Mouse (Mus musculus): Measurements from ENCODE around the gene Syt8.

The Syt8 gene

DNA sequence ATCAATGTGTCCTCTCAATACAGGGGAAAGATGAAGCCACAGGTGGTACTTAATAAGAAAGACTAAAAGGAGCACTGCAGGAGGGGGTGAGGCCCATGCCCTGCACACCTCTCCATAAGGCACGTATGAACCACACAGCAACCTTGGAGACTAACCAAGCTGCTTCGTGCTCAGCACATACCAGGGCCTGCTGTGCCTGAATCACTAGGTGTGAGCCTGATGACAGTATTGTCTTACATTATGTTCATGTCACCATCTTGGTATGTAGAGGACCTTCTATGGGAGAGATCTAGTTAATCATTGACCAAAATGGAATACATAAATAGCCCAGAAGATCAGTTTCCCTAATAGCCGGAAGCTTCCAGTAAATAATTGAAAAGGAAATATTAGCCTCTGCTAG lies 25.0 kb upstream of the Syt8 start:
- no peak for DNase-seq

- DNase-seq, result no peak
Observed at GRCm38 (mm10) chr7:142413285-142413684, 21.4 kb upstream of the Syt8 start.

- no peak for DNase-seq
Observed at GRCm38 (mm10) chr7:142415314-142415713, 19.3 kb upstream of the Syt8 start.

GRCm38 (mm10) chr7:142416225-142416624 lies 18.4 kb upstream of the Syt8 start:
- no peak for DNase-seq

DNA sequence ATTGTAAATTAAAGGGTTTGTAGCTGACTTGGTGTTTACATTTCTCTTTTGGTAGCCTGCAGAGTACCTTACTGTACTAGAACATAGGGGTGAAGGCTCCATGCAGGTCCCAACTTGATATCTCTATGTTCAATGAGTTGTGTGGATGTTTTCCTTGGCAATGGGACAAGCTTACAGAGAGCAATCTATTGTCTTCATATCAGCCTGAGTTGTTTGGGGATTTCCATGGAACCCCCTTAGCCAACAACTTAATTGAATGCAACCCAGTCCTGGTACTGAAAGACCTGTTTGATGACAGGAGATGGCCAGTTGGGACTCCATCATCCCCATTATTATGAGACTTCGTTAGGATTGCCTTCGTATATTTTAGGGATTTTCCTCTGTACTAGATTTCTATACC lies 16.6 kb upstream of the Syt8 start:
- no peak for DNase-seq

GRCm38 (mm10) chr7:142418679-142419078 lies 16.0 kb upstream of the Syt8 start:
- no peak for DNase-seq

DNA sequence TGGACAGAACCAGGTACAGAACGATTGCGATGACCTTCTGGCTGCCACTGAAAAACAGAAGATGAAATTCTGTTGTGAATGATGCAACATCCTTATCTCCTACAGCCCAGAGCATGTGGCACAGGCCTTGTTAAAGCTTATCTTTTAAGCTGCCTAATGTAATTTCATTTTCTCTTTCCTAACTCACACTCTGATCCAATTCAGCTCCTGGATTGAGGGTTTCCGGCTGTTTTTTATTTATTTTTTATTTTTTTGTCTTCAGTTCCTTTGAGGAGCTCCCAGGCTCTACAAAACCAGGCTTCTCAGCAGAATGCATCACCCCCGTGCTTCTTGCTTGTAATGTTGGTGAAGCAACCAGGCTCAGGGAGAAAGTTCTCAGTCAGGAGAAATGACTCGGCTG lies 14.8 kb upstream of the Syt8 start:
- DNase-seq, result no peak

- no peak for DNase-seq
Observed at GRCm38 (mm10) chr7:142421826-142422225, 12.8 kb upstream of the Syt8 start.

GRCm38 (mm10) chr7:142425641-142426213 lies 8.9 kb upstream of the Syt8 start:
- DNase-seq, result peak; percentile 45

GRCm38 (mm10) chr7:142428213-142428612 lies 6.4 kb upstream of the Syt8 start:
- no peak for DNase-seq

DNA sequence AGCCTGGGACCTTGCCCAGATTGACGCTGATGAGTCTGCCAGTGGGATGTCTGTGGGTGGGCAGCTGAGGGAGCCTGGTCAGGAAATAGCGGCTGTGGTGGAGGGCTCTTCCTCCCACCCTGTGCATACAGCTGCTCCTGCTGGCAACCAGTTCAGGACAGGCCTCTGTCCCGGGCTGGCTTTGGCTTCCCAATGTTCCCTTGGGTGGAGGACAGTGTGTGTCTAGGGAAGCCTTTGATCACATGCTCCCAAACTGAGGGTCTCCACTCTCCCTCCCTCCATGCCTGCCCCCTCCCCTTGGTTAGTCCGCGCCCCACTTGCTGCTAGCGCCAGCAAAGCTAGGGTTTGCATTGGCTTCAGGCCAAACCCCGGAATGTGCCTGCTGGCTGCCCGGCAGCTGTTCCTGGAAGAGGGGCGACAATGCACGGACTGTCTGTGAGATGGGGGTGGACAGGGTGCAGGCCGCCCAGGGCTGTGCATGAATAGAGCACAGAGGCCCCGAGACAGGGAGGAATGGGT lies 4.4 kb upstream of the Syt8 start:
- no peak for DNase-seq

- DNase-seq, result no peak
Observed at GRCm38 (mm10) chr7:142431106-142431505, 3.5 kb upstream of the Syt8 start.

- no peak for DNase-seq
Observed at GRCm38 (mm10) chr7:142433623-142434022, 1.0 kb upstream of the Syt8 start.

DNA sequence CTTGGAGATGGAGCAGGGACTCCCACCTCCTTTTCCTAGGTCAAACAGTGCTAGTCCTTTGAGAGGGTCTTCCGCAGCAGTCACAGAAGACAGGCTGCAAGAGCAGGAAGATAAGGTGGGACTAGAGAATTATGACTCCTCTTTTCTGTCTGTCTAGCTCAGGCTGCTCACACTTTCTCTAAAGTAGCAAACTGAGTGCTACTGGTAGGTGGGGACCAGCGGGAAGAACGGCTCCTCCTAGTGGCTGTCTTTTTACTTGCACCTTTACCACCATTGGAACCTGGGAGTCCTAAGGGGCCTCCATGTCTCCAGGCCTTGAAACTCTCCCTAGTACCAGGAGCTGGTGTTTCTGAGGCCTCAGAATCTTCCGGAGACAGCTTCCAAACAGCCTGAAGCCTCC lies 874 bp downstream of the Syt8 start:
- DNase-seq, result peak; percentile 84

GRCm38 (mm10) chr7:142437324-142437723 lies 2.7 kb downstream of the Syt8 start:
- no peak for DNase-seq

DNA sequence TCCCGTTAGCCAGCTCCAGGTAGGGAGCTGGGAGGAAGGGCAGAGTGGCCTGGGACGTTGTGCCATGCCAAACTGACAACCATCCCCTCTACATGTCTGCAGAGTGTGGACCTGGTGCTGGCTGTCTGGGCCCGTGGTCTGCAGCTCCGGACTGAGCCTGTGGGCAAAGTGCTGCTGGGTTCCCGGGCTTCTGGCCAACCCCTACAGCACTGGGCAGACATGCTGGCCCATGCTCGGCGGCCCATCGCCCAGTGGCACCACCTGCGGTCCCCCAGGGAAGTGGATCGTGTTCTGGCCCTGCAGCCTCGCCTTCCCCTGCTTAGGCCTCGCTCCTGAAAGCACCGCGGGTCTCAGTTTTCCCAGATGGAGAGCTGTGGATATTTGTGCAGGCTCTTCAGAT lies 5.3 kb downstream of the Syt8 start:
- no peak for DNase-seq

DNA sequence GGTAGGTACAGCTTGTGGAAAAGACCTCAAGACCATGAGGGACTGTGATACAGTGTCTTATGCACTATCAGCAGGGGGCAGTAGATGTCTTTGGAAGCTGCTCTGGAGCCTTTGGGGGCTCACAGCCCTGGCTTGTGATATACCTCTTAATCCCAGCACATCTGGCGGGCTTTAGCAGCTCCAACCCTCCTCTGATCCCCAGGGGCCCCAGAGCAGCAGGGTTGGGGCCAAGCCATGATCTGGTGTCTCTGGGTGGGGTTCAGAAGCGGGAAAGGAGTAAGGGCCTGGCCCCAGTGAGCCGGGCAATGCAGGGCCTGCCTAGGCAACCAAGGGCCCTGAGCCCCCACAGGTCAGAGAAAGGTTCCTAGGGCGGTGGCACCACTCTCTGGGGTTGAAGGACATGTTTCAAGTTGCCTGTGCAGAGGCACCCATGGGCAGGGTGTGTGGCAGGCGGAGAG lies 6.0 kb downstream of the Syt8 start:
- peak; percentile 53 for DNase-seq

DNA sequence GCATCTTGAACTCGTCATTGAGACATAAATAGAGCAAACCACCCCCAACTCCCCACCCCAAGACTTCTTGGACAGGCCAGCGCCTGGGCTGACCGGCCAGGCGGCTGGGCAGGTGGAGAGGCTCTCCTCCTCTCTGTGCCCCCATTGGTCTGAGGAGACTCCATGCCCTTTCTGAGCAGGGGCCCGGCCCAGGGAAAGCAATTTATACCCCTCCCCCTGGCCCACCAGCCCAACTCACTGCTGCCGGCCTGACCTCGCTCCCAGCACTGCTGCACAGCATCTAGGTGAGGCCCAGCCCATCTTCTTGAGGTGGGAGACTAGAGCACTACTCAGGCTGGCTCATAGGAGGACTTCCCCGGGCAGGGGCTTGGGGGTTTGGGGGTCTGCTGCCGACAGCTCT lies 6.9 kb downstream of the Syt8 start, which contains the start of gene Tnni2:
Tnni2 (plus strand) TSS at position 224 of the 400 bp plus-strand sequence.
- no peak for DNase-seq

DNA sequence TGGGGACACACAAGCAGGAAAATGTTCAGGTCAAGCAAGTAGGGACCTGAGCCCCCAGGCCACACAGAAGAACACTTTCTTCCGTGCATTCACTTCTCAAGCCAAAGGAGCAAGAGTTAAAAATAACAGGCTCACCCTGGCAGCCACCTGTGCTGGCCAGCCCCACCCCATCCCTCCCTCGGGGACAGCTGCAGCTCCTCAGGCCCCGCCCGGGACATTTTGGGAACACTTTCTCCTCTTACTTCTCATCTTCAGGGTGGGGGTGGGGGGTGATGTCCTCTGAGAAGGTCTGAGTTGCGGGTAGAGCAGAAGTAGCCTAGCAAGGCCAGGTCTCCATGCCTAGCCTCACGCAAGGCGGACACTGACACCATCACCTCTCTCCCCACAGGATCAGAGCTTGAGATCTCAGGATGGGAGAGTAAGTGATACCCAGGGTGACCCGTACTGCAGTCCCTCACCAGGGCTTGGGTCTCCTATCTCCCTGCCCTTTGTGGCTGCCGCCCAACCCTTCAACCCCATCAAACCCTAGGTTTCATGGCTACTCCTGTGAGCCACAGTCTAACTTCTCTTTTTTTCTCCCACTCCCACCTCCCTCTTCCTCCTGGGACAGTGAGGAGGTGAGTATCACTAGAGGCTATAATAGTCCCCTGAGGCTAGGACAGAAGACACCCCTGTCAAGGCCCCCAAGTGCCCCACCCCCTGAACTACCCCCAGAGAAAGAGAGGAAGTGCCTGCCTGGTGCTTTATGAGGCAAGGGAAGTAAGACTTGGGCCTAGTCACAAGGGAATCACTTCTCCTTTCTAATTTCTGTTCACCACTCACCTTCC lies 7.6 kb downstream of the Syt8 start:
- no peak for DNase-seq

DNA sequence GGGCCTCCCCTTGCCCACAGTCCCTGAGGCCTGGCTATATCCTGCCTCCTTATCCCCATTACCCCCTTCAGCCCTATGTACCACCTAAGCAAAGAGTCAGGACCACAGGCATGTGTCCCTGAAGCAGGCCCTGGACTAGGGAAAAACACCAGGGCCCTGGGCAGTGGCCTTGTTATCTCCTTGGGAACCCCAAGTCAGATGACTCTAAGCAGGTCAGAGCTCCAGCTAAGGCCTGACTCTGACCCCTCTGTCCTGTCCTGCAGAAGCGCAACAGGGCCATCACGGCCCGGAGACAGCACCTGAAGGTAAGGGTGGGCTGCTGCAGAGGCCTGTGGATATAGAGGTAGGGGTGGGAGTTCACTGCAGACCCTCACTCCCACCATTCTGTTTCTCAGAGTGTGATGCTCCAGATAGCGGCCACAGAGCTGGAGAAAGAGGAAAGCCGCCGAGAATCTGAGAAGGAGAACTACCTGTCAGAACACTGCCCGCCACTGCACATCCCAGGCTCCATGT lies 8.3 kb downstream of the Syt8 start:
- DNase-seq, result no peak

DNA sequence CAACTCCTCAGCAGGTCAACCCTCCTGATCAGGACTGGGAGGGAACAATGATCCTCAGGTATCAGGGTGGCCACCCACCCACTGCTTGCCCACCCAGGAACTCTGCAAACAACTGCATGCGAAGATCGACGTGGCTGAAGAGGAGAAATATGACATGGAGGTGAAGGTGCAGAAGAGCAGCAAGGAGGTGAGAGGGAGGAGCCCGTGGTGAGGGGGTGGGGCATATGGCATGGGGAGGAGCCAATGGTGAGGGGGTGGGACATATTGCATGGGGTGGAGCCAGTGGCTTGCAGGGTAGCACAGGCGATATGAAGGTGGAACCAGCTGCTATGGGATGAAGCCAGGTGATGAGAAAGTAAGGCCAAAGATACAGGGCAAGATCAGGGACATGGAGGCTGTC lies 8.8 kb downstream of the Syt8 start:
- DNase-seq, result no peak

GRCm38 (mm10) chr7:142444171-142444570 lies 9.5 kb downstream of the Syt8 start:
- DNase-seq, result no peak

DNA sequence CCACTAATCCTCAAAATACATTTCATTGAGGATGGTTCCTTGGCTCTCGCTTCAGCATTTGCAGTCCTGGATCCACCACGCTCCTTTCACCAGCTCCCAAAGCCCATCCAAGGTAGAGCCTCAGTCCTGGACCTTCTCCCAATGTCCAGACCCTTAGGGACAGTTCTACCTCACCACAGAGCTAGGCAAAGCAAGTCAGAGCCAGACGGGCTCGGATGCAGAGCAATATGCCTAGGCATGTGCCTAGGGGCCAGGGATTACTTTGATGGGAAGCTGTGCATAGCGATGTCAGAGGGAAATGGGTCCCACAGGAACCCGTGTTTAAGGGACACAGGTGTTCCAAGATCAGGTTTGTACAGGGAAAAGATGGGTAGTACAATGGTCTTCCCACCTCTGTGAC lies 10.7 kb downstream of the Syt8 start:
- no peak for DNase-seq

DNA sequence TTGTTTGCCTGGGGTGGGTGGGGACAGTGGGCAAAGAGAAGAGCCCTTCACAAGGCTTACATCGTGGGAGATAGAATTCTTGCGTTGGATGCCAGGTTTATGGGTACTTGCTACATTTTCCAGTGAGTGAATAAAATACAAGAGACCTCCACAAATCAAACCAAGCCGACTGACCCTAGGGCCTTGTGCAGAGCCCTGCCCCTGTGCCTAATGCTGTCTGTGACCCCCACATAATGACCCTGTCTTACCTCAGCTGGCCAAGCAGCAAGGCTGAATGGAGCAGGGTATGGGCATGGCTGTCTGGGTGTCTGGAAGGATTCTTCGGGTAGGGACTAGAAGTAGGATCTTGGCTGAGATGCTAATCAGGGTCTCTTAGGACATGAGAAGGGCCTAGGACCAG lies 11.6 kb downstream of the Syt8 start:
- DNase-seq, result no peak

Data from cerebellum, adult 9-10 months (tissue).